Mouse (Mus musculus): ENCODE results near the gene Otub1.

Gene Otub1

GRCm38 (mm10) chr19:7205753-7206736 is at the start of gene Otub1:
Otub1 (minus strand) TSS chr19:7206316.
- peak; percentile 94 to 96 for DNase-seq

- DNase-seq: no peak
These were observed 39.9 kb upstream of the Otub1 start for GRCm38 (mm10) chr19:7246021-7246420.

- peak; percentile 96 to 97 for DNase-seq
These were observed 34.9 kb upstream of the Otub1 start, which contains the start of gene Naa40 for GRCm38 (mm10) chr19:7240782-7241690. Naa40 (minus strand) TSS chr19:7241183.

DNA sequence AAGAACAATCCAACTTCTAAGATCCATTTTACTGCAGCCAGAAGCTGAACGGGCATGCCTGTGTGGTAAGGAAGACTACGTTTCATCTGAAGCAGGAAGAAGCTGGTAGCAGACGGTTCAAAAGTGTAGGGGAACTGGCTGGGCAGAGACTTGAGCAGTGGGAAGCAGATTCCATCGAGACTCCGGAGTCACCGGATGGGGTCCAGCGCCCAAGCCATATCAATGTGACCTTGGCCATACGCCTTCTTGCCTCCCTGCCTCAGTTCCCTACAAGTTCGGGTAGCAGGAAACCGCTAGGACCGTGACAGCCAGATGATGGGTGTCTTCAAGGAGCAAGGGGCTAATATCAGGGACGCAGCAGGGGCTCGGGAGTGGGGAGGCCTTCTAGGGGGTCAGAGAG is 34.2 kb upstream of the Otub1 start:
- peak in 1 of 2 experiments; percentile 47 for DNase-seq

- no peak for DNase-seq
These were observed 33.5 kb upstream of the Otub1 start for GRCm38 (mm10) chr19:7239574-7239973.

DNA sequence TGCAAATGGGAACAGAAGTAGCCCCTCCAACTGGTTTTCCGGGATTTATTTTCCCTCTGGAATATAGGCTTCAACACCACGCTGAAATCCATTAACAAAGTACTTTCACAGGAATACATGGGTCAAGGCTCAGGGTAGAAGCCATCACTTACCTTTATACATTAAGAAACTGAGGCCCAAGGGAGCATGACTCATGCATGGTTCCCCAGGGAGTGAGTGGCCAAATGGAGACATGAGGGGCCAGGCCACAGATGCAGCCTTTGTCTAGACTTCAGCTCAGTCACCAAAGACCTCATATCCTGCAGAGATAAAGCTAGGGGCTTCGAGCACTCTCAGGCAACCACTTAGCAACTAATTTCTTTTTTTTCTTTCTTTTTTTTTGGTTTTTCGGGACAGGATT is 30.6 kb upstream of the Otub1 start:
- DNase-seq: no peak

DNA sequence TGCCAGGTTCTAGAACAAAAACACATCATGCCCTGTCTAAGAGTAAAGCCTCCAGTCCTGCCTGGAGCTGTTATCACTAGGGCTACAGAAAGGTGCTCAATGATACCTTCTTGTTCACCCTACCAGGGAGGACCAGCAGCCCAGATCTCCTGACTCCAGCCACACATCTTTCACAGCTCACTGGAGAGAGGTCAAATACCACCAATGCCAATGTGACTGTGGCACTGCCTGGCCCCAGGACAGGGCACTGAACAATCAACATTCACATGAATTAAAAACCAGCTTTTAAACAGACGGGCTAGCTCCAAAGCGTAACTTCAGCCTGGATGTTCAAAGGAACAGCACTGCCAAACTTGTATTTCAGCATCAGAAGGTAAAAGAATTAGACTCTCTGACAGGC is 29.9 kb upstream of the Otub1 start:
- DNase-seq: no peak

DNA sequence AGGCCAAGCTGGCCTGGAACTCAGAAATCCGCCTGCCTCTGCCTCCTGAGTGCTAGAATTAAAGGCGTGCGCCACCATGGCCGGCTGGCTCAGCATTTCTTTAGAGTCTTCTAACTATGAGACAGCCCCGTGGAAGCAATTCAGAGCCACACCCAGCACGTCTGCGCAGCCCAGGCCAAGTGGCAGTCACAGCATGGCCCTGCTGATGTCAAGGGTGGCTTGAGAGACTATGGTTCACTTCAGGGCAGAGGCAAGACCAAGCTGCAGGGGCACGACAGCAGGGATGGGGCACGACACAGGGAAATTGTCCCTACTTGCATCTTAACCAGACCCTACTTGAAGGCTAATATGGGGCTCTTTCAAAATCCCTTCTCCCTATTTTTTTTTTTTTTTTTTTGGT is 29.3 kb upstream of the Otub1 start:
- DNase-seq: no peak

- peak; percentile 82 to 85 for DNase-seq
These were observed 28.6 kb upstream of the Otub1 start for GRCm38 (mm10) chr19:7234537-7235221.

DNA sequence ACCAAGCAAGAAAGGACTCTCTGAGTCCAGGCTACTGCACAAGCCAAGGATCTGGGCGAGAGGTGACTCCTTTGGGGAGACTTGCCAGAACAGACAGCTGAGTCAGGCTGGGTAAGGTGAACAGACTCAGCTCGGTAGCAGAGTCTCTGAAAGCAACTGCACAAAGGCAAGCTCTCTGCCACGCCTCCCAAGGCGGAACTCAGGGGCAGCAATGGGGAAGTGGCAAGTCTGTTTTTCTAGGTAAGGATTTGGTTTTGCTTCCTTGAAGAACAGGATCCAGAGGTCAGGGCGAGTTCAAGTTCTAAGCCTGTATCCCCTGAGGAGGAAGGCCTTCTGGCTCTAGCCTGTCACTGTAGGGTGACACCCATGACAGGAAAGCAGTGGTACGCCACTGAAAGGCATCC is 20.4 kb upstream of the Otub1 start:
- DNase-seq: no peak

- peak in 1 of 2 experiments; percentile 40 for DNase-seq
These were observed 19.1 kb upstream of the Otub1 start for GRCm38 (mm10) chr19:7225096-7225690.

- DNase-seq: no peak
These were observed 18.1 kb upstream of the Otub1 start for GRCm38 (mm10) chr19:7224253-7224652.

DNA sequence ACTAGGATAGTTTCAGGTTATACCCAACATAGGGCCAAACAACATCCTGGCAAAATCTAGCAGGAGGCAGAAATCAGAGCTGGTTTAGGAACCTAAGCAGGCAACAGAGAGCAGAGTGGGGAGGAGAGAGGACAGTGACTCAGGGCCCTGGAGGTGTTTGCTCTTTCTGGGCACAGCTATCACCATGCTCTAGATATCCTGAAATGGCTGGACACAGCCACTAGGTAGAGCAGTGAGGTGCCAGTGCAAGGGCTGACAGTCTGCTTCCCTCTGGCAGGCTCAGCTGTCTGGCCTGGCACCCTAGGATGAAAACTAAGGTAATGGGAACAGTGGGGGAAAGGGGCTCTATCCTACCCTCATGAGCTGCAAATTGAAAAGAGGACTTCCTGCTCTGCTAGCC is 17.4 kb upstream of the Otub1 start:
- DNase-seq: no peak

DNA sequence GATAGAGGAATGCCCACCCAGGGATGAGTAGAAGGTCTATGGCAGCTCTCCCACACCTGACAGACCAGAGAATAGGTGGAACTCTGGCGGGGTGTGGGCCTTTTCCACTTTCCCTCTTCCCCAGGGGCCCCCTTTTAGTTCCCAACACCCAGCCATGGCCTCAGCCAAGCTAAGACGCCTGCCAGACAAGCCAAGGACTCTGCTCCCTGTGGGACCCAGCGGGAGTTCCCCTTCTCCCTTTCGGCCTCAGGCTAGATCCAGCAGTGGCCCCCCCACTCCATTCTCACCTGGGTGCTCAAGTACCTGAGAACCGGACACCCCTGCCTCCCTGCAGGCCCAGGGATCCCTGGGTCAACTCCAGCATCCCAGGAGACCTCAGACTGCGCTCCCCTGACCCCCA is 16.1 kb upstream of the Otub1 start:
- no peak for DNase-seq

DNA sequence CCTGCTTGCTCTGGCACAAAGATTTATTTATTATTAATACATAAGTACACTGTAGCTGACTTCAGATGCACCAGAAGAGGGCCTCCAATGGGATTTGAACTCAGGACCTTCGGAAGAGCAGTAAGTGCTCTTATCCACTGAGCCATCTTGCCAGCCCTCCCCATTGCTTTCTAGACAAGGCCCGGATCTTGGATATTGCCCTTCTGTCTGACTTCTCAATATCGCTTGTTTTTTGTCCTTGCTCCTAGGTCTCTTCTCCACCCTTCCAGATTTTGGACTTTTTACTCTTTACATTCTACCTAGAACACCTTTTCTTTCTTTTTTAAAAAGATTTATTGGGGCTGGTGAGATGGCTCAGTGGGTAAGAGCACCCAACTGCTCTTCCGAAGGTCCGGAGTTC is 12.6 kb upstream of the Otub1 start:
- no peak for DNase-seq

DNA sequence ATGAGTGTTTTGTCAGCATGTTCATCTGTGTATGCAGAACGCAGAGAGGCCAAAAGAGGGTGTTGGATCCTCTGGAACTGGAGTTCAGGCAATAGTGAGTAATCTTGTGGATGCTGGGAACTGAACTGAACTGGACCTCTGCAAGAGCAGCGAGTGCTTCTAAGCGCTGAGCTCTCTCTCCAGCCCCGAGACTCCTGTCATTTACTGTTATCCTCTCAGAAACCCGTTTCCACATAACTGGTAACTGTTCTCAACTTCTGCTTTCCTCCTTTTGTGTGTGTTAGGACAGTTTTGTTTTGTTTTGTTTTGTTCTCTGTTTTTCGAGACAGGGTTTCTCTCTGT is 11.8 kb upstream of the Otub1 start:
- DNase-seq: no peak

GRCm38 (mm10) chr19:7217162-7217925 is 11.2 kb upstream of the Otub1 start, which contains the start of gene Cox8a:
Cox8a (minus strand) TSS chr19:7217616.
- peak; percentile 96 to 97 for DNase-seq

- DNase-seq: peak in 1 of 2 experiments; percentile 41
These were observed 8.4 kb upstream of the Otub1 start for GRCm38 (mm10) chr19:7214484-7214883.

GRCm38 (mm10) chr19:7213010-7213409 is 6.9 kb upstream of the Otub1 start:
- DNase-seq: no peak

DNA sequence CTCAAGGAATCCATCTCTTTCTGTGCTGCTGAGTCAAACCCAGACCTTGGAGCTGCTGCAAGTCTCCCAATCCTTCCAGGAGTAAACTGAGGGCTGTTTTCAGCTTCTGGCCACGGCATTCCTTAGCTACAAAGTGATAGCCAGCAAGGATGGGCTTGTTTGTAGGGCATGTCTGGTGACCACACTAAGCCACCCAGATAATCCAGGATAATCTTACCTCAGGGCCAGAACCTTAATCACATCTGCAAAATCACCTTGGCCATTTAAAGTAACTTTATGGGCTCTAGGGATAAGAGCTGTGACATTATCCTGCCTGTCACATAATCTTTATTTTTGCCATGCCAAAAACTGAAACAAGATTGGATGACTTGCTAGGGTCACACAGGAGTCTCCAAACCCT is 6.1 kb upstream of the Otub1 start:
- no peak for DNase-seq

DNA sequence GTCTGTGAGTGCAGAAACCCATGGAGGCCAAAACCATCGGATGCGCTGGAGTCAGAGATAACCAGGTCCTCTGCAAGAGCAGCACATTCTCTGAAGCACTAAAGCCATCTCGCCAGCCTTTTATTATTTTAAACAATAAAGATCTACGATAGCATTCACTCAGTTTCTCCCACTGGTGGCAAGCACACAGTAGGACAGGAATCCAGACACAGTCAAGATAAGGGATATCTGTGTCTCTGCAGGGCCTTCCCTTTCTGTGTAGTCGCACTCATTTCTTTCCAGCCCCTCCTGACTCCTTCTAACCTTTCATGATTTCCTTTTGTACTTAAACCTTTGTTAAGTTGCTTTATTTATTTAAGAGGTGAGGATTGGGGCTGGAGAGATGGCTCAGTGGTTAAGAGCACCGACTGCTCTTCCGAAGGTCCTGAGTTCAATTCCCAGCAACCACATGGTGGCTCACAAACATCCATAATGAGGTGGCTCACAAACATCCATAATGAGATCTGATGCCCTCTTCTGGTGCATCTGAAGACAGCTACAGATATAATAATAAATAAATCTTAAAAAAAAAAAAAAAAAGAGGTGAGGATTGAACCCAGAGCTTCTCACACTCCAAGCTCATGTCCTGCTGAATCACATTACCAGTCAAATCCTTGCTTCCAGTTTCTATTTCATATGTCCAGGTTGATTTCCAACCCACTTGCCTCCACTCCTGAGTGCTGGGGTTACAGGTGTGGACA is 4.0 kb upstream of the Otub1 start:
- no peak for DNase-seq

Measured in kidney, postnatal 4 days (tissue).